8 mouse cellular contexts compared by ENCODE assay signal in the genomic region with DNA sequence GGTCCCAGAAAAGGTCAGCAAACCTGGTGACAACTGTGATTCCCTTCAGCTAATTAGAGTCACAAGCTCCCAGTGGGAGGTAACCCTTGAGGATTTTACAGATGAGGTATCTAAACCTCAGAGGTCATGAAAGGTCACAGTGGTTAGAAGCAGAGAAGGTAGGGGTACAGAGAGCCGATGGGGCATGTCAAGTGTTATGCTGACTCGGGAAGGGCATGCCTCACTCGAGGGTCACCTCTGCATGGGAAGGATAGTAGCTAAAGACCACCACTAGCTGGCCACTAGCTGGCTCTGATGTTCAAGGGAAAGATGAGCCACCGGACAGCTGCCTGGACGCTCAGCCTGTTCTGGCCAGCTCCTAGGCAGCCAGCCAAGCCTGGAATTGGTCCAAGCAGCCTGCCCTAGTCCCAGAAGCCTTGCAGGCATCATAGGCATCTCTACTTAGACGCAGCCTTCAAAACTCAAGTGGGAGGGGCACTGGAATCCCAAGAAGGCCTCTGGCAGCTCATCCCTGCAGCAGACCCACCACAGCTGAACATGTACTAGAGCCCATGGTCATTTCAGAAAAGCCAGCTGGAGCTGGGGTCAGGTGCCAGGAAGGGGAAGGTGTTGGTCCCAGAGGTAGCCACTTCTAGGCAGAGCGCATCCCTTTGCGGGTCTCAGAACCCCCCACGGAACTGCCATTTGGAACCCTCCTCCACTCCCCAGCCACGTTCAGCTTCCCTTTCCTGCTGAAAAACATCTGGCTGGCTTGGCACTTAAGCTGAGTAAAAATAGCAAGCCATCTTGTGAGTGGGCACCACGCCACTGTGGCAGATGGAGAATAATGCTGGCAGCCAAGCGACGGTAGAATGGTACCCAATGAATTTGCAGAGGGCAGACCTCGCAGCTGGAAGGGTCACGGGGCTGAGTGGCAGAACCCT.
DNase-seq lines count a peak whose midpoint lies in the region; ATAC-seq lines count a peak whose summit lies in the region.

No protein-coding gene starts in this region.

- no peak overlapping the region for H3K4me3 ChIP-seq in limb, embryonic 11.5 days (ENCODE audit: low read depth, low read length)
- H3K4me3 ChIP-seq in limb, embryonic 10.5 days = no peak overlapping the region
- no peak overlapping the region for H3K4me3 ChIP-seq in forebrain, embryonic 14.5 days (ENCODE audit: low read depth, low read length)
- H3K4me3 ChIP-seq in heart, embryonic 16.5 days (ENCODE audit: low read length) = no peak overlapping the region
- H3K4me3 ChIP-seq in liver, embryonic 16.5 days (ENCODE audit: low read depth, low read length) = no peak overlapping the region

- no peaks in the 10 kb centered on the region for H3K9me3 ChIP-seq in limb, embryonic 11.5 days (ENCODE audit: control insufficient read depth, low read length)
- no peaks in the 10 kb centered on the region for H3K9me3 ChIP-seq in limb, embryonic 10.5 days (replicated peaks)
- no peaks in the 10 kb centered on the region for H3K9me3 ChIP-seq in forebrain, embryonic 14.5 days (replicated peaks; ENCODE audit: control insufficient read depth, low read length)
- peaks cover 6% of the 10 kb centered on the region; the same call in 1 of the 2 replicates for H3K9me3 ChIP-seq in heart, embryonic 16.5 days (replicated peaks; ENCODE audit: control insufficient read depth, low read length)
- H3K9me3 ChIP-seq in liver, embryonic 16.5 days (replicated peaks; ENCODE audit: control insufficient read depth, low read length) = no peaks in the 10 kb centered on the region

- no peak overlapping the region for H3K27ac ChIP-seq in limb, embryonic 11.5 days (replicated peaks; ENCODE audit: low read depth, low read length)
- no peak overlapping the region for H3K27ac ChIP-seq in limb, embryonic 10.5 days
- H3K27ac ChIP-seq in forebrain, embryonic 14.5 days (ENCODE audit: low read depth, low read length) = peak overlapping the region; percentile 68; the same call in 1 of the 2 replicates
- peak overlapping the region; percentile 73 for H3K27ac ChIP-seq in heart, embryonic 16.5 days (ENCODE audit: low read length)
- H3K27ac ChIP-seq in liver, embryonic 16.5 days (ENCODE audit: low read length) = no peak overlapping the region

- no peak for DNase-seq in limb, embryonic 11.5 days (ENCODE audit: low spot score)
- no peak for DNase-seq in limb, embryonic 10.5 days (ENCODE audit: low spot score)
- peak; percentile 90 for DNase-seq in forebrain, embryonic 14.5 days (ENCODE audit: low spot score)
- peak; percentile 93 to 95 for DNase-seq in kidney, postnatal 25 days
- peak; percentile 68 for DNase-seq in ovary, postnatal 10 days (ENCODE audit: low spot score)

- no peaks in the 10 kb centered on the region for H3K27me3 ChIP-seq in limb, embryonic 11.5 days (ENCODE audit: control insufficient read depth, insufficient read depth, low read length)
- peaks cover 97% of the 10 kb centered on the region for H3K27me3 ChIP-seq in limb, embryonic 10.5 days (ENCODE audit: low read depth, poor library complexity, severe bottlenecking)
- H3K27me3 ChIP-seq in forebrain, embryonic 14.5 days (replicated peaks; ENCODE audit: control insufficient read depth, insufficient read depth, low read length) = no peaks in the 10 kb centered on the region
- H3K27me3 ChIP-seq in heart, embryonic 16.5 days (ENCODE audit: control insufficient read depth, insufficient read depth, low read length) = no peaks in the 10 kb centered on the region; the same call in 1 of the 2 replicates
- no peaks in the 10 kb centered on the region for H3K27me3 ChIP-seq in liver, embryonic 16.5 days (ENCODE audit: control insufficient read depth, insufficient read depth, low read depth, low read length)

- 45% methylated on average over 15 of the region's 15 CpGs for WGBS in limb, embryonic 11.5 days
- WGBS in limb, embryonic 10.5 days = 48% methylated on average over 15 of the region's 15 CpGs
- WGBS in forebrain, embryonic 14.5 days = 33% methylated on average over 15 of the region's 15 CpGs
- 18% methylated on average over 15 of the region's 15 CpGs for WGBS in heart, embryonic 16.5 days
- WGBS in liver, embryonic 16.5 days (ENCODE audit: insufficient replicate concordance) = 48% methylated on average over 15 of the region's 15 CpGs

- H3K4me2 ChIP-seq in limb, embryonic 11.5 days (ENCODE audit: low read depth, severe bottlenecking) = no peak overlapping the region
- peak overlapping the region; percentile 14; the same call in 1 of the 2 replicates for H3K4me2 ChIP-seq in forebrain, embryonic 14.5 days (ENCODE audit: low read length)
- peak overlapping the region; percentile 29 for H3K4me2 ChIP-seq in heart, embryonic 16.5 days (ENCODE audit: low read depth, low read length)
- H3K4me2 ChIP-seq in liver, embryonic 16.5 days (ENCODE audit: low read depth, low read length) = no peak overlapping the region

- H3K9ac ChIP-seq in limb, embryonic 11.5 days (ENCODE audit: low read length) = no peak overlapping the region
- H3K9ac ChIP-seq in forebrain, embryonic 14.5 days (ENCODE audit: low read length) = no peak overlapping the region
- H3K9ac ChIP-seq in heart, embryonic 16.5 days (ENCODE audit: low read length) = no peak overlapping the region
- no peak overlapping the region for H3K9ac ChIP-seq in liver, embryonic 16.5 days (ENCODE audit: low read depth, low read length)

- H3K36me3 ChIP-seq in limb, embryonic 11.5 days (ENCODE audit: control insufficient read depth, insufficient read depth, low read length) = no peaks in the 10 kb centered on the region
- H3K36me3 ChIP-seq in limb, embryonic 10.5 days = no peaks in the 10 kb centered on the region
- no peaks in the 10 kb centered on the region for H3K36me3 ChIP-seq in forebrain, embryonic 14.5 days (ENCODE audit: control insufficient read depth, insufficient read depth, low read length)
- H3K36me3 ChIP-seq in heart, embryonic 16.5 days (ENCODE audit: control insufficient read depth, insufficient read depth) = no peaks in the 10 kb centered on the region
- no peaks in the 10 kb centered on the region for H3K36me3 ChIP-seq in liver, embryonic 16.5 days (ENCODE audit: control insufficient read depth, insufficient read depth)

- H3K4me1 ChIP-seq in limb, embryonic 11.5 days (ENCODE audit: control insufficient read depth, insufficient read depth, low read length) = peaks cover 12% of the 10 kb centered on the region
- peaks cover 21% of the 10 kb centered on the region for H3K4me1 ChIP-seq in limb, embryonic 10.5 days
- H3K4me1 ChIP-seq in forebrain, embryonic 14.5 days (ENCODE audit: control insufficient read depth, insufficient read depth, low read length) = peaks cover 14% of the 10 kb centered on the region
- peaks cover 27% of the 10 kb centered on the region for H3K4me1 ChIP-seq in heart, embryonic 16.5 days (ENCODE audit: control insufficient read depth, insufficient read depth, low read length)
- peaks cover 2% of the 10 kb centered on the region for H3K4me1 ChIP-seq in liver, embryonic 16.5 days (ENCODE audit: control insufficient read depth, low read depth, low read length)

- peak; percentile 47; the same call in 1 of the 2 replicates for ATAC-seq in limb, embryonic 11.5 days (ENCODE audit: insufficient number of reproducible peaks, low FRiP score, low TSS enrichment, low read depth)
- peak; percentile 91 for ATAC-seq in forebrain, embryonic 14.5 days
- peak; percentile 78 for ATAC-seq in heart, embryonic 16.5 days (replicated peaks; ENCODE audit: extremely low read depth, insufficient read depth, low FRiP score)
- peak; percentile 48; the same call in 1 of the 2 replicates for ATAC-seq in liver, embryonic 16.5 days (ENCODE audit: low read depth)
- no peak for ATAC-seq in monocyte, adult 5-6 weeks (replicated peaks; ENCODE audit: insufficient number of reproducible peaks, low FRiP score, low TSS enrichment, poor library complexity, severe bottlenecking)

Comparison
In these comparisons a context has a peak if more than half of its experiments do, and no peak if none do; other contexts are left out.
1. DNase-seq: peak in forebrain, embryonic 14.5 days (single experiment), kidney, postnatal 25 days (2 of 2) and ovary, postnatal 10 days (single experiment); none in limb, embryonic 11.5 days (single experiment) and limb, embryonic 10.5 days (single experiment).
2. H3K27ac ChIP-seq: peak in forebrain, embryonic 14.5 days (single experiment) and heart, embryonic 16.5 days (single experiment); none in limb, embryonic 11.5 days (single experiment), limb, embryonic 10.5 days (single experiment) and liver, embryonic 16.5 days (single experiment).
3. H3K4me2 ChIP-seq: peak in forebrain, embryonic 14.5 days (single experiment) and heart, embryonic 16.5 days (single experiment); none in limb, embryonic 11.5 days (single experiment) and liver, embryonic 16.5 days (single experiment).